Mouse (Mus musculus) forebrain, postnatal 0 days (tissue): ENCODE results near the gene Phf11c. TPM values are rescaled to one million over a fixed set of nuclear protein-coding genes. Genes with fewer than 3 reads are reported as not detected.
"Not testable (repeated sequence)": the region's sequence is repeated elsewhere in the genome, so short reads cannot be mapped to it uniquely, and the experiment has no call there.

Source experiments
- ATAC-seq: fragments of 200-750 bp; cut with Nextera tagmentation; 2 replicates; pipeline ENCODE4 v1.8.0; 2017; ENCODE audit warnings: mild to moderate bottlenecking, moderate library complexity
- DNase-seq: peaks from one replicate; pipeline ENCODE4 v3.0.0-alpha.2; 2015
- H3K27ac ChIP-seq: fragments of 300-500 bp; sonication (generic); 2 replicates; pipeline ENCODE4 v1.5.1; 2014; ENCODE audit warnings: low read depth, mild to moderate bottlenecking, antibody characterized with exemption, low read length, moderate library complexity, mixed read lengths
- H3K27me3 ChIP-seq: fragments of 300-500 bp; sonication (generic); 2 replicates; pipeline ENCODE4 v1.6.1; 2014; ENCODE audit warnings: mild to moderate bottlenecking, low read length, mixed read lengths; ENCODE audit not compliant: insufficient read depth
- H3K36me3 ChIP-seq: fragments of 300-500 bp; sonication (generic); 2 replicates; pipeline ENCODE4 v1.6.1; 2014; ENCODE audit warnings: mild to moderate bottlenecking, moderate library complexity; ENCODE audit not compliant: insufficient read depth
- H3K4me1 ChIP-seq: fragments of 300-500 bp; sonication (generic); 2 replicates; pipeline ENCODE4 v1.6.1; 2014; ENCODE audit warnings: antibody characterized with exemption; ENCODE audit not compliant: insufficient read depth
- H3K4me2 ChIP-seq: fragments of 300-500 bp; sonication (generic); 2 replicates; pipeline ENCODE4 v1.6.1; 2014; ENCODE audit warnings: low read depth, mild to moderate bottlenecking, moderate library complexity
- H3K4me3 ChIP-seq: fragments of 300-500 bp; sonication (generic); 2 replicates; pipeline ENCODE4 v1.5.1; 2014; ENCODE audit warnings: low read depth, low read length, mixed read lengths
- H3K9ac ChIP-seq: fragments of 300-500 bp; sonication (generic); 2 replicates; pipeline ENCODE4 v1.6.1; 2014; ENCODE audit warnings: mild to moderate bottlenecking
- H3K9me3 ChIP-seq: fragments of 300-500 bp; sonication (generic); 2 replicates; pipeline ENCODE4 v1.6.1; 2016; ENCODE audit warnings: low read length
- CTCF ChIP-seq: sonication (generic); IDR thresholded peaks from 2 replicates; pipeline ENCODE4 v1.5.1; 2016; ENCODE audit warnings: antibody characterized with exemption, control low read depth, low read depth
- WGBS: fragments of 180-500 bp; shearing (Covaris S2); extraction: QIAGEN DNeasy Blood & Tissue Kit; methylation state at CpG from one replicate; pipeline ENCODE4 v1.1.7; 2014; 5-methylcytosine and 5-hydroxymethylcytosine counted together
- polyA plus RNA-seq: library from polyadenylated mRNA; unstranded; fragments of >200 nt; fragmentation: Nextera tagmentation; extraction: Ambion mirVana; gene quantifications from 2 replicates; pipeline ENCODE4 v1.2.1, GENCODE M21; 2015
- total RNA-seq: library from RNA; depleted of rRNA; stranded (reverse); fragments of >200 nt; gene quantifications from 2 replicates; pipeline ENCODE4 v1.2.3, GENCODE M21; 2014

Gene Phf11c
- total and polyA plus RNA-seq, 2 experiments from 2014 or later = 0.05 to 0.16 TPM

DNA sequence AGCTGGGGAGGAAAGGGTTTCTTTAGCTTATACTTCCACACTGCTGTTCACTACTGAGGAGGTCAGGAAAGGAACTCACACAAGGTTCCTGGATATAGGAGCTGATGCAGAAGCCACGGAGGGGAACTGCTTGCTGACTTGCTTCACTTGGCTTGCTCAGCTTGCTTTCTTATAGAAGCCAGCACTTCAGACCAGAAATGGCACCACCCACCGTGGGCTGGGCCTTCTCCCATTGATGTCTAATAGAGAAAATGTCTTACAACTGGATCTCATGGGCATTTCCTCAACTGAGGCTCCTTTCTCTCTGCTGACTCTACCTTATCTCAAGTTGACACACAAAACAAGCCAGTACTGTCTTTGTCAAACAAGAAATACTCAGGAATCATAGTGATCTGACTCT is 38.7 kb upstream of the Phf11c start:
- WGBS = 71% methylated on average over 2 of the region's 2 CpGs
- Histone ChIP-seq H3K4me1 (no peaks in the 10 kb centered on the region), H3K27ac (no peak overlapping the region), H3K9me3 (no peaks in the 10 kb centered on the region), H3K36me3 (no peaks in the 10 kb centered on the region), H3K4me2 (no peak overlapping the region), H3K27me3 (no peaks in the 10 kb centered on the region), H3K4me3 (no peak overlapping the region), H3K9ac (no peak overlapping the region)
- ATAC-seq = no peak
- DNase-seq = no peak
- TF ChIP-seq CTCF = no peak

GRCm38 (mm10) chr14:59430556-59430955 is 35.4 kb upstream of the Phf11c start:
- no peak for TF ChIP-seq CTCF
- H3K9me3 ChIP-seq = no peaks in the 10 kb centered on the region
- H3K4me1 ChIP-seq = no peaks in the 10 kb centered on the region
- no peaks in the 10 kb centered on the region for H3K36me3 ChIP-seq
- no peak for DNase-seq
- no peaks in the 10 kb centered on the region for H3K27me3 ChIP-seq
- H3K4me2 ChIP-seq = no peak overlapping the region
- WGBS = 91% methylated on average over 1 of the region's 1 CpGs
- no peak overlapping the region for H3K4me3 ChIP-seq
- no peak overlapping the region for H3K27ac ChIP-seq
- ATAC-seq = no peak
- H3K9ac ChIP-seq = no peak overlapping the region

- 90% methylated on average over 11 of the region's 11 CpGs for WGBS
- DNase-seq = no peak
- ATAC-seq = no peak
- Histone ChIP-seq H3K27me3 (no peaks in the 10 kb centered on the region), H3K9ac (no peak overlapping the region), H3K4me1 (no peaks in the 10 kb centered on the region), H3K4me3 (no peak overlapping the region), H3K9me3 (no peaks in the 10 kb centered on the region), H3K27ac (no peak overlapping the region), H3K36me3 (no peaks in the 10 kb centered on the region), H3K4me2 (no peak overlapping the region)
- TF ChIP-seq CTCF = no peak
These were observed 27.9 kb upstream of the Phf11c start for GRCm38 (mm10) chr14:59422912-59423663.

- Histone ChIP-seq H3K27ac (no peak overlapping the region), H3K4me2 (no peak overlapping the region), H3K9me3 (no peaks in the 10 kb centered on the region), H3K27me3 (no peaks in the 10 kb centered on the region), H3K4me3 (no peak overlapping the region), H3K36me3 (no peaks in the 10 kb centered on the region), H3K9ac (no peak overlapping the region), H3K4me1 (no peaks in the 10 kb centered on the region)
- 95% methylated on average over 4 of the region's 4 CpGs for WGBS
- DNase-seq (no peak), ATAC-seq (no peak)
- TF ChIP-seq CTCF = no peak
These were observed 23.0 kb upstream of the Phf11c start for GRCm38 (mm10) chr14:59418171-59418570.

GRCm38 (mm10) chr14:59414979-59415378 is 19.8 kb upstream of the Phf11c start:
- H3K9me3 ChIP-seq, H3K27me3 ChIP-seq, H3K9ac ChIP-seq, ATAC-seq, H3K4me1 ChIP-seq, DNase-seq, H3K36me3 ChIP-seq, H3K27ac ChIP-seq, H3K4me2 ChIP-seq, H3K4me3 ChIP-seq: not testable (repeated sequence)
- WGBS = 97% methylated on average over 2 of the region's 2 CpGs

DNA sequence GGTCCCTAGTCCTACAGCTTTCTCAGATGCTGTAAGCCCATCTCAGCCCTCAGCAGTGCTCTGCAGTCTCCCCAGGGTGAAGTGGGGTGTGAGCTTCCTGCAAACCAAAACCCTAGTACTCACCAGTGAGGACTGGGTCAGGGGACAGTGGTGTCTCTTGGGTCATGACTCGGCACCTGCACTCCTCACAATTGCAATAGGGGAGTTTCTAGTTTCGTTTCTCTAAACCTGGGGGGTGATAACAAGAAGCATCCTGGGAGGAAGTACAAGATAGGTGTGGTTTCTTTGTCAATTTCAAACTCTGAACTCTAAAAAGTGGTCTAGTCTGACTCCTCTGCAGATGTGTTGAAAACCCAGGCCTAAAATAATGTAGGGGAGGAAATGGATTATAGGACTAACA is 1.8 kb upstream of the Phf11c start:
- no peak overlapping the region for H3K9ac ChIP-seq
- H3K27ac ChIP-seq = no peak overlapping the region
- 85% methylated on average over 2 of the region's 2 CpGs for WGBS
- no peaks in the 10 kb centered on the region for H3K4me1 ChIP-seq
- no peak overlapping the region for H3K4me2 ChIP-seq
- ATAC-seq = no peak
- DNase-seq = no peak
- no peak for TF ChIP-seq CTCF
- H3K4me3 ChIP-seq = no peak overlapping the region
- H3K36me3 ChIP-seq = no peaks in the 10 kb centered on the region
- H3K9me3 ChIP-seq = no peaks in the 10 kb centered on the region
- no peaks in the 10 kb centered on the region for H3K27me3 ChIP-seq

DNA sequence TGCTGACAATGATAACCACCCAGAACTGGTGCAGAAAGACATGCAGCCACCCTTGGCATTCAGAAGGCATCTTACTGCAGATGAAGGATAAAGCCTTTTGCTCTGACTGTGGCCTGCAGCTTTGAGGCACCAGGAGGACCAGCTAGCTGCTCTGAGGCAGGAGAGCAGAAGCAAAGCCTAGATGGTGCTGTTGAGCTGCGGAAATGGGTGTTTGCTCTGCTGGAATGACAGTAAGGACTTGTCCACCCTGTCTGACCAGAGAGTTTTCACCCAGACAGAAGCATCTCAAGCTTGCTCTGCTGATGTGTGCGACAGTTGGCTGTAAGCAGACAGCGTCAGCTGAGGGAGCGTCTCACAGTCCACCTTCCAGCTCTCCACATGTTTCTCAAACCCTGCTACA is 5.0 kb downstream of the Phf11c start:
- TF ChIP-seq CTCF = peak; percentile 23; the same call in 1 of the 2 replicates
- ATAC-seq = peak; percentile 36; the same call in 1 of the 2 replicates
- H3K4me3 ChIP-seq, H3K9me3 ChIP-seq, H3K4me1 ChIP-seq, H3K27ac ChIP-seq, H3K27me3 ChIP-seq, H3K36me3 ChIP-seq, H3K9ac ChIP-seq, H3K4me2 ChIP-seq, DNase-seq: not testable (repeated sequence)
- WGBS = 79% methylated on average over 4 of the region's 4 CpGs
